Mouse (Mus musculus) neural tube, embryonic 13.5 days (tissue): Measurements from ENCODE around the gene Six3. TPM values are rescaled to one million over a fixed set of nuclear protein-coding genes. Genes with fewer than 3 reads are reported as not detected.
A peak's percentile ranks its signal among the peaks of the same experiment; 100 is the strongest.

Experiments used
- ATAC-seq: fragments of 200-750 bp; cut with Nextera tagmentation; 2 replicates; pipeline ENCODE4 v1.8.0; 2017; ENCODE audit warnings: low read depth, mild to moderate bottlenecking, moderate TSS enrichment, moderate library complexity
- H3K27ac ChIP-seq: fragments of 300-500 bp; sonication (generic); replicated peaks from 2 replicates; pipeline ENCODE4 v1.5.1; 2015; ENCODE audit warnings: moderate library complexity, mild to moderate bottlenecking, inconsistent platforms
- H3K27me3 ChIP-seq: fragments of 300-500 bp; sonication (generic); 2 replicates; pipeline ENCODE4 v1.6.1; 2015; ENCODE audit warnings: mild to moderate bottlenecking, inconsistent platforms
- H3K36me3 ChIP-seq: fragments of 300-500 bp; sonication (generic); 2 replicates; pipeline ENCODE4 v1.6.1; 2015; ENCODE audit warnings: mild to moderate bottlenecking, inconsistent platforms
- H3K4me1 ChIP-seq: fragments of 300-500 bp; sonication (generic); replicated peaks from 2 replicates; pipeline ENCODE4 v1.6.1; 2015; ENCODE audit warnings: inconsistent platforms
- H3K4me2 ChIP-seq: fragments of 300-500 bp; sonication (generic); 2 replicates; pipeline ENCODE4 v1.6.1; 2015; ENCODE audit warnings: inconsistent platforms, mild to moderate bottlenecking, moderate library complexity
- H3K4me3 ChIP-seq: fragments of 300-500 bp; sonication (generic); 2 replicates; pipeline ENCODE4 v1.5.1; 2015; ENCODE audit warnings: mild to moderate bottlenecking, inconsistent platforms
- H3K9ac ChIP-seq: fragments of 300-500 bp; sonication (generic); 2 replicates; pipeline ENCODE4 v1.6.1; 2015; ENCODE audit warnings: moderate library complexity, mild to moderate bottlenecking, inconsistent platforms
- H3K9me3 ChIP-seq: fragments of 300-500 bp; sonication (generic); 2 replicates; pipeline ENCODE4 v1.6.1; 2016; ENCODE audit warnings: inconsistent platforms
- WGBS: fragments of 180-500 bp; shearing (Covaris S2); methylation state at CpG from one replicate; pipeline ENCODE4 v1.1.7; 2015; 5-methylcytosine and 5-hydroxymethylcytosine counted together
- polyA plus RNA-seq: library from polyadenylated mRNA; unstranded; fragments of >200 nt; fragmentation: Nextera tagmentation; extraction: Ambion mirVana; gene quantifications from 2 replicates; pipeline ENCODE4 v1.2.1, GENCODE M21; 2015

Six3 gene
- polyA plus RNA-seq, 1 experiment from 2014 or later, result not detected

GRCm38 (mm10) chr17:85637876-85638275, 24.5 kb downstream of the Six3 start:
- no peak for ATAC-seq
- Histone ChIP-seq H3K27ac (no peak overlapping the region), H3K4me2 (no peak overlapping the region), H3K4me1 (no peaks in the 10 kb centered on the region), H3K4me3 (no peak overlapping the region), H3K9ac (no peak overlapping the region), H3K27me3 (peaks cover 88% of the 10 kb centered on the region), H3K9me3 (no peaks in the 10 kb centered on the region), H3K36me3 (no peaks in the 10 kb centered on the region)
- WGBS, result 71% methylated on average over 5 of the region's 6 CpGs

GRCm38 (mm10) chr17:85645312-85645711, 31.9 kb downstream of the Six3 start:
- Histone ChIP-seq H3K27me3 (peaks cover 93% of the 10 kb centered on the region), H3K4me2 (peak overlapping the region; percentile 62), H3K9ac (peak overlapping the region; percentile 66), H3K27ac (no peak overlapping the region), H3K9me3 (no peaks in the 10 kb centered on the region), H3K36me3 (no peaks in the 10 kb centered on the region), H3K4me3 (peak overlapping the region; percentile 36), H3K4me1 (peaks cover 17% of the 10 kb centered on the region)
- ATAC-seq, result peak; percentile 60
- WGBS, result 4% methylated on average over 10 of the region's 12 CpGs

- peak; percentile 87 for ATAC-seq
Observed at GRCm38 (mm10) chr17:85645718-85646665, 32.6 kb downstream of the Six3 start.

GRCm38 (mm10) chr17:85660016-85660415, 46.6 kb downstream of the Six3 start:
- H3K9ac ChIP-seq, result no peak overlapping the region
- H3K4me2 ChIP-seq, result no peak overlapping the region
- H3K27ac ChIP-seq, result no peak overlapping the region
- H3K27me3 ChIP-seq, result peaks cover 66% of the 10 kb centered on the region
- peaks cover 11% of the 10 kb centered on the region for H3K4me1 ChIP-seq
- WGBS, result 88% methylated on average over 1 of the region's 1 CpGs
- H3K4me3 ChIP-seq, result no peak overlapping the region
- H3K36me3 ChIP-seq, result no peaks in the 10 kb centered on the region
- no peaks in the 10 kb centered on the region for H3K9me3 ChIP-seq
- no peak for ATAC-seq

More at GRCm38 (mm10) chr17:85645718-85646665, 32.6 kb downstream of the Six3 start:
- Histone ChIP-seq H3K27me3 (peaks cover 93% of the 10 kb centered on the region), H3K4me1 (peaks cover 17% of the 10 kb centered on the region), H3K9me3 (no peaks in the 10 kb centered on the region), H3K4me3 (peak overlapping the region; percentile 36), H3K4me2 (peak overlapping the region; percentile 62), H3K9ac (peak overlapping the region; percentile 66), H3K36me3 (no peaks in the 10 kb centered on the region), H3K27ac (0 out of 2 replicates have a peak overlapping the region, but pooled peaks have one; percentile 3)
- WGBS, result 2% methylated on average over 36 of the region's 36 CpGs

- no peak overlapping the region for H3K4me2 ChIP-seq
- H3K9me3 ChIP-seq, result no peaks in the 10 kb centered on the region
- ATAC-seq, result no peak
- peaks cover 12% of the 10 kb centered on the region for H3K4me1 ChIP-seq
- 70% methylated on average over 5 of the region's 5 CpGs for WGBS
- no peak overlapping the region for H3K9ac ChIP-seq
- H3K36me3 ChIP-seq, result no peaks in the 10 kb centered on the region
- H3K27ac ChIP-seq, result no peak overlapping the region
- H3K4me3 ChIP-seq, result no peak overlapping the region
- peaks cover 73% of the 10 kb centered on the region for H3K27me3 ChIP-seq
Observed at GRCm38 (mm10) chr17:85661521-85661920, 48.1 kb downstream of the Six3 start.

GRCm38 (mm10) chr17:85664202-85664601, 50.8 kb downstream of the Six3 start:
- no peaks in the 10 kb centered on the region for H3K36me3 ChIP-seq
- H3K9ac ChIP-seq, result no peak overlapping the region
- peaks cover 12% of the 10 kb centered on the region for H3K4me1 ChIP-seq
- no peak overlapping the region for H3K4me3 ChIP-seq
- H3K27ac ChIP-seq, result no peak overlapping the region
- H3K27me3 ChIP-seq, result peaks cover 69% of the 10 kb centered on the region
- peak; percentile 58 for ATAC-seq
- no peaks in the 10 kb centered on the region for H3K9me3 ChIP-seq
- peak overlapping the region; percentile 50 for H3K4me2 ChIP-seq
- 22% methylated on average over 2 of the region's 2 CpGs for WGBS

- Histone ChIP-seq H3K36me3 (no peaks in the 10 kb centered on the region), H3K4me2 (peak overlapping the region; percentile 50), H3K4me1 (peaks cover 12% of the 10 kb centered on the region), H3K27ac (no peak overlapping the region), H3K4me3 (peak overlapping the region; percentile 16; the same call in 1 of the 2 replicates), H3K27me3 (peaks cover 67% of the 10 kb centered on the region), H3K9me3 (no peaks in the 10 kb centered on the region), H3K9ac (0 out of 2 replicates have a peak overlapping the region, but pooled peaks have one; percentile 22)
- peak; percentile 90 for ATAC-seq
- WGBS, result 2% methylated on average over 20 of the region's 20 CpGs
Observed at GRCm38 (mm10) chr17:85664618-85665320, 51.4 kb downstream of the Six3 start.

Other genes starting within 250 kb of the Six3 start
- gene Six2, start 74.7 kb downstream of the Six3 start, polyA plus RNA-seq, result 0.45 TPM in 1 of 2 replicates, not detected in the other